Mouse (Mus musculus) cerebellum, adult 2 months (tissue): ENCODE measurements around the gene Hyal1.

Experiments
- CTCF ChIP-seq: fragments of 200-500 bp; IDR thresholded peaks from 2 replicates; pipeline ENCODE4 v1.5.1; 2011; ENCODE audit warnings: low read depth, mild to moderate bottlenecking, control low read depth, low read length, moderate library complexity, borderline replicate concordance; ENCODE audit not compliant: insufficient read depth
- POLR2A ChIP-seq: fragments of 200-500 bp; IDR thresholded peaks from 2 replicates; pipeline ENCODE4 v1.6.1; 2011; ENCODE audit warnings: low read length, control low read depth, borderline replicate concordance; ENCODE audit not compliant: insufficient read depth

GRCm38 (mm10) chr9:107534408-107535202 is 42.1 kb upstream of the Hyal1 start:
- TF ChIP-seq POLR2A (no peak), CTCF (no peak)
